29 mouse cellular contexts compared by ENCODE assay signal in genomic region chr3:157926761-157927160, GRCm38 (mm10). TPM values are rescaled to one million over a fixed set of nuclear protein-coding genes. Genes with fewer than 3 reads are reported as not detected.
DNase-seq lines count a peak whose midpoint lies in the region; ATAC-seq lines count a peak whose summit lies in the region.
"Had no signal": no experiment of that assay in that cellular context is flagged by ENCODE, and none has a peak within 500 bp of the region (broad histone marks: within the 10 kb centered on the region; RNA-seq: fewer than 3 reads in every experiment).

No protein-coding gene starts in this region.

- H3K9ac ChIP-seq in hindbrain, embryonic 11.5 days (ENCODE audit: low read depth, low read length), result no peak overlapping the region
- no peak overlapping the region for H3K9ac ChIP-seq in hindbrain, embryonic 16.5 days (ENCODE audit: low read depth, low read length)
- no peak overlapping the region for H3K9ac ChIP-seq in midbrain, embryonic 14.5 days (replicated peaks; ENCODE audit: low read length)
- no peak overlapping the region for H3K9ac ChIP-seq in midbrain, embryonic 13.5 days (replicated peaks)
- H3K9ac ChIP-seq: embryonic facial prominence, embryonic 13.5 days; forebrain, embryonic 15.5 days; heart, embryonic 12.5 days; hindbrain, embryonic 14.5 days; kidney, embryonic 15.5 days; limb, embryonic 12.5 days; liver, postnatal 0 days; midbrain, embryonic 12.5 days had no signal

- no peaks in the 10 kb centered on the region for H3K9me3 ChIP-seq in hindbrain, embryonic 11.5 days (ENCODE audit: control insufficient read depth, low read length)
- H3K9me3 ChIP-seq in hindbrain, embryonic 16.5 days (ENCODE audit: control insufficient read depth, low read length), result no peaks in the 10 kb centered on the region
- no peaks in the 10 kb centered on the region for H3K9me3 ChIP-seq in midbrain, embryonic 14.5 days (ENCODE audit: control insufficient read depth, low read length)
- H3K9me3 ChIP-seq in midbrain, embryonic 13.5 days, result no peaks in the 10 kb centered on the region
- H3K9me3 ChIP-seq: embryonic facial prominence, embryonic 13.5 days; forebrain, embryonic 10.5 days; forebrain, embryonic 15.5 days; heart, embryonic 12.5 days; kidney, embryonic 15.5 days; limb, embryonic 12.5 days; midbrain, embryonic 12.5 days had no signal

- ATAC-seq in hindbrain, embryonic 11.5 days (ENCODE audit: low FRiP score), result no peak
- no peak for ATAC-seq in hindbrain, embryonic 16.5 days
- ATAC-seq in midbrain, embryonic 14.5 days (ENCODE audit: low FRiP score, low TSS enrichment), result no peak
- ATAC-seq in midbrain, embryonic 13.5 days, result no peak
- ATAC-seq: forebrain, embryonic 15.5 days; inflammation-experienced regulatory T-cells, adult 6 months; Patski had no signal

- H3K4me2 ChIP-seq in hindbrain, embryonic 11.5 days (replicated peaks; ENCODE audit: low read depth, low read length), result no peak overlapping the region
- no peak overlapping the region for H3K4me2 ChIP-seq in hindbrain, embryonic 16.5 days (ENCODE audit: low read length)
- no peak overlapping the region for H3K4me2 ChIP-seq in midbrain, embryonic 14.5 days (ENCODE audit: low read length)
- H3K4me2 ChIP-seq in midbrain, embryonic 13.5 days (replicated peaks), result no peak overlapping the region
- H3K4me2 ChIP-seq: embryonic facial prominence, embryonic 13.5 days; forebrain, embryonic 15.5 days; heart, embryonic 12.5 days; hindbrain, embryonic 14.5 days; kidney, embryonic 15.5 days; limb, embryonic 12.5 days; liver, embryonic 11.5 days; midbrain, embryonic 12.5 days had no signal

- H3K27ac ChIP-seq in hindbrain, embryonic 11.5 days (ENCODE audit: low read depth, low read length), result no peak overlapping the region
- no peak overlapping the region for H3K27ac ChIP-seq in hindbrain, embryonic 16.5 days (ENCODE audit: low read depth, low read length)
- H3K27ac ChIP-seq in midbrain, embryonic 14.5 days (replicated peaks; ENCODE audit: low read depth, low read length), result no peak overlapping the region
- H3K27ac ChIP-seq in midbrain, embryonic 13.5 days, result no peak overlapping the region
- H3K27ac ChIP-seq: embryonic facial prominence, embryonic 13.5 days; forebrain, embryonic 10.5 days; forebrain, embryonic 15.5 days; gastrocnemius, adult 2 months; heart, adult 2 months; hindbrain, embryonic 14.5 days; kidney, embryonic 15.5 days; limb, embryonic 12.5 days; midbrain, embryonic 12.5 days had no signal

- no peaks in the 10 kb centered on the region for H3K27me3 ChIP-seq in hindbrain, embryonic 11.5 days (ENCODE audit: control insufficient read depth, insufficient read depth, low read length)
- H3K27me3 ChIP-seq in hindbrain, embryonic 16.5 days (replicated peaks; ENCODE audit: control insufficient read depth, insufficient read depth, low read length), result no peaks in the 10 kb centered on the region
- no peaks in the 10 kb centered on the region for H3K27me3 ChIP-seq in midbrain, embryonic 14.5 days (ENCODE audit: control insufficient read depth, insufficient read depth, low read length)
- H3K27me3 ChIP-seq in midbrain, embryonic 13.5 days, result no peaks in the 10 kb centered on the region
- H3K27me3 ChIP-seq: embryonic facial prominence, embryonic 13.5 days; forebrain, embryonic 15.5 days; limb, embryonic 12.5 days; Patski had no signal

- H3K4me3 ChIP-seq in hindbrain, embryonic 11.5 days (ENCODE audit: low read depth, low read length), result no peak overlapping the region
- H3K4me3 ChIP-seq in hindbrain, embryonic 16.5 days (ENCODE audit: low read length), result no peak overlapping the region
- H3K4me3 ChIP-seq in midbrain, embryonic 14.5 days (replicated peaks; ENCODE audit: low read depth, low read length), result no peak overlapping the region
- H3K4me3 ChIP-seq in midbrain, embryonic 13.5 days (replicated peaks), result no peak overlapping the region
- H3K4me3 ChIP-seq: embryonic facial prominence, embryonic 13.5 days; forebrain, embryonic 10.5 days; forebrain, embryonic 15.5 days; gastrocnemius, adult 2 months; heart, adult 2 months; heart, embryonic 12.5 days; kidney, embryonic 15.5 days; limb, embryonic 12.5 days; midbrain, embryonic 12.5 days had no signal

- H3K36me3 ChIP-seq in hindbrain, embryonic 11.5 days (ENCODE audit: control insufficient read depth, insufficient read depth, low read length), result no peaks in the 10 kb centered on the region
- H3K36me3 ChIP-seq in hindbrain, embryonic 16.5 days (ENCODE audit: control insufficient read depth, insufficient read depth, low read length), result no peaks in the 10 kb centered on the region
- no peaks in the 10 kb centered on the region for H3K36me3 ChIP-seq in midbrain, embryonic 14.5 days (ENCODE audit: control insufficient read depth, insufficient read depth, low read length)
- no peaks in the 10 kb centered on the region for H3K36me3 ChIP-seq in midbrain, embryonic 13.5 days
- H3K36me3 ChIP-seq: embryonic facial prominence, embryonic 13.5 days; forebrain, embryonic 10.5 days; forebrain, embryonic 15.5 days; heart, embryonic 12.5 days; kidney, embryonic 15.5 days; limb, embryonic 12.5 days; midbrain, embryonic 12.5 days had no signal

- 46% methylated on average over 2 of the region's 2 CpGs for WGBS in hindbrain, embryonic 11.5 days
- WGBS in hindbrain, embryonic 16.5 days, result 59% methylated on average over 2 of the region's 2 CpGs
- 39% methylated on average over 2 of the region's 2 CpGs for WGBS in midbrain, embryonic 14.5 days
- WGBS in midbrain, embryonic 13.5 days, result 47% methylated on average over 2 of the region's 2 CpGs

- peak; percentile 4 for DNase-seq in hindbrain, embryonic 11.5 days (ENCODE audit: low spot score)
- peak; percentile 2 for DNase-seq in midbrain, embryonic 14.5 days
- peak; percentile 55 for DNase-seq in R1 (ENCODE audit: low read depth, low spot score)
- peak; percentile 26 for DNase-seq in mesoderm, embryonic 11.5 days (ENCODE audit: low read depth, low spot score)
- DNase-seq in spleen, adult 18-20 months, result no peak
- DNase-seq: adrenal gland, postnatal 14 days; cerebellum, adult 2 months; cerebellum, postnatal 14 days; gastrocnemius, adult 2 months; gastrocnemius, postnatal 36 days; heart, adult 2 months; heart, postnatal 4 days; liver, postnatal 0 days; lung, postnatal 36 days; thymus, adult 2 months; thymus, postnatal 36 days had no signal

- no peaks in the 10 kb centered on the region for H3K4me1 ChIP-seq in hindbrain, embryonic 11.5 days (replicated peaks; ENCODE audit: control insufficient read depth, insufficient read depth, low read length)
- H3K4me1 ChIP-seq in hindbrain, embryonic 16.5 days (ENCODE audit: control insufficient read depth, insufficient read depth, low read depth, low read length), result peaks cover 2% of the 10 kb centered on the region; the same call in 1 of the 2 replicates
- no peaks in the 10 kb centered on the region for H3K4me1 ChIP-seq in midbrain, embryonic 14.5 days (ENCODE audit: control insufficient read depth, insufficient read depth, low read length)
- H3K4me1 ChIP-seq in midbrain, embryonic 13.5 days (replicated peaks), result peaks cover 9% of the 10 kb centered on the region; the same call in 1 of the 2 replicates

RNA-seq across cellular contexts. Expression of gene Cth, which starts 1.9 kb away (rescaled TPM):
- 10.3 and 11.0 TPM in 2 replicates for polyA plus RNA-seq in hindbrain, embryonic 11.5 days (2014; fragmentation: Nextera tagmentation; extraction: Ambion mirVana)
- polyA plus RNA-seq in hindbrain, embryonic 16.5 days (2015; fragmentation: Nextera tagmentation; extraction: Ambion mirVana), result 2.6 and 3.5 TPM in 2 replicates
- polyA plus RNA-seq in midbrain, embryonic 14.5 days (2014; fragmentation: Nextera tagmentation; extraction: Ambion mirVana), result 2.0 and 3.4 TPM in 2 replicates
- polyA plus RNA-seq in midbrain, embryonic 13.5 days (2015; fragmentation: Nextera tagmentation; extraction: Ambion mirVana), result 4.0 and 4.4 TPM in 2 replicates
- polyA plus RNA-seq: inflammation-experienced regulatory T-cells, adult 6 months had no signal

RNA-seq across cellular contexts. Expression of gene Ankrd13c, which starts 20.3 kb away (rescaled TPM):
- 22.1 and 23.7 TPM in 2 replicates for polyA plus RNA-seq in hindbrain, embryonic 11.5 days (2014; fragmentation: Nextera tagmentation; extraction: Ambion mirVana)
- polyA plus RNA-seq in hindbrain, embryonic 16.5 days (2015; fragmentation: Nextera tagmentation; extraction: Ambion mirVana), result 25.2 and 26.8 TPM in 2 replicates
- 23.2 and 24.9 TPM in 2 replicates for polyA plus RNA-seq in midbrain, embryonic 14.5 days (2014; fragmentation: Nextera tagmentation; extraction: Ambion mirVana)
- 21.3 and 22.3 TPM in 2 replicates for polyA plus RNA-seq in midbrain, embryonic 13.5 days (2015; fragmentation: Nextera tagmentation; extraction: Ambion mirVana)

Comparison
In these comparisons a context has a peak if more than half of its experiments do, and no peak if none do; other contexts are left out.
1. DNase-seq: peak in hindbrain, embryonic 11.5 days (single experiment), midbrain, embryonic 14.5 days (single experiment), R1 (single experiment) and mesoderm, embryonic 11.5 days (single experiment); none in spleen, adult 18-20 months (0 of 2).